Mouse (Mus musculus) forebrain, embryonic 11.5 days (tissue): ENCODE results near the gene Enc1. TPM values are rescaled to one million over a fixed set of nuclear protein-coding genes. Genes with fewer than 3 reads are reported as not detected.

ENCODE experiments used
- ATAC-seq: fragments of 200-750 bp; cut with Nextera tagmentation; replicated peaks from 2 replicates; pipeline ENCODE4 v1.8.0; 2017; ENCODE audit warnings: moderate TSS enrichment; ENCODE audit not compliant: low FRiP score
- DNase-seq: peaks from one replicate; pipeline ENCODE4 v3.0.0-alpha.2; 2017; ENCODE audit warnings: low spot score
- H3K27ac ChIP-seq: fragments of 300-500 bp; sonication (generic); 2 replicates; pipeline ENCODE4 v1.5.1; 2014; ENCODE audit warnings: low read depth, low read length
- H3K27me3 ChIP-seq: fragments of 300-500 bp; sonication (generic); 2 replicates; pipeline ENCODE4 v1.6.1; 2014; ENCODE audit warnings: mild to moderate bottlenecking, low read length, mixed read lengths; ENCODE audit not compliant: control insufficient read depth, insufficient read depth
- H3K36me3 ChIP-seq: fragments of 300-500 bp; sonication (generic); 2 replicates; pipeline ENCODE4 v1.6.1; 2014; ENCODE audit warnings: mild to moderate bottlenecking, low read length, moderate library complexity, mixed read lengths; ENCODE audit not compliant: control insufficient read depth, insufficient read depth
- H3K4me1 ChIP-seq: fragments of 300-500 bp; sonication (generic); replicated peaks from 2 replicates; pipeline ENCODE4 v1.6.1; 2014; ENCODE audit warnings: low read length, mixed read lengths; ENCODE audit not compliant: control insufficient read depth, insufficient read depth
- H3K4me2 ChIP-seq: fragments of 300-500 bp; sonication (generic); 2 replicates; pipeline ENCODE4 v1.6.1; 2014; ENCODE audit warnings: low read depth, mild to moderate bottlenecking, low read length, moderate library complexity, mixed read lengths; ENCODE audit not compliant: severe bottlenecking
- H3K4me3 ChIP-seq: fragments of 300-500 bp; sonication (generic); 2 replicates; pipeline ENCODE4 v1.5.1; 2014; ENCODE audit warnings: low read depth, low read length
- H3K9ac ChIP-seq: fragments of 300-500 bp; sonication (generic); 2 replicates; pipeline ENCODE4 v1.6.1; 2014; ENCODE audit warnings: low read length
- H3K9me3 ChIP-seq: fragments of 300-500 bp; sonication (generic); 2 replicates; pipeline ENCODE4 v1.6.1; 2016; ENCODE audit warnings: low read length, mixed read lengths; ENCODE audit not compliant: control insufficient read depth
- WGBS: fragments of 180-500 bp; shearing (Covaris S2); extraction: QIAGEN DNeasy Blood & Tissue Kit; methylation state at CpG from one replicate; pipeline ENCODE4 v1.1.7; 2014; 5-methylcytosine and 5-hydroxymethylcytosine counted together
- polyA plus RNA-seq: library from polyadenylated mRNA; unstranded; fragments of >200 nt; fragmentation: Nextera tagmentation; extraction: Ambion mirVana; gene quantifications from 2 replicates; pipeline ENCODE4 v1.2.1, GENCODE M21; 2014

Gene Enc1
- polyA plus RNA-seq, 1 experiment from 2014 or later = 17.9 TPM

DNA sequence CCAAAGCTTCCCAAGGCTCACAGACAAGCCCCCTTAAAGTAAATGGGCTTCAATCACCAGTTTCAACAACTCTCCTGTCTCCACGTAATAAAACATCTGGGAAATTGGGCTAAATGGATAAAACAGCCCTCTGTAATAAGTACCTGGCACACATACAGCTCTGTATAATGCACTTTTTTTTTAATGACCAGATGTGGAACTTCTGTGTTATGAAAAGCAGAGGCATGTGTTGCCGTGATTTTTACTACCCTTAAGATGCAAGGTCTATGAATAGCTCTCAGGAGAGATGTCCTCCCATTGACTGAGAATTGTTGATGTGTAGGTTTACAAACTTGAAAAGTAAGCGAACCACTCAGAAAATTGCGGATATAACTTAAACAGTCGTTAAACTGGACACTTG is 24.7 kb upstream of the Enc1 start:
- Histone ChIP-seq H3K9ac (no peak overlapping the region), H3K9me3 (no peaks in the 10 kb centered on the region), H3K27me3 (no peaks in the 10 kb centered on the region), H3K4me3 (no peak overlapping the region), H3K4me2 (no peak overlapping the region), H3K4me1 (peaks cover 4% of the 10 kb centered on the region; the same call in 1 of the 2 replicates), H3K36me3 (no peaks in the 10 kb centered on the region), H3K27ac (no peak overlapping the region)
- WGBS = 85% methylated on average over 5 of the region's 5 CpGs
- DNase-seq = no peak
- no peak for ATAC-seq

DNA sequence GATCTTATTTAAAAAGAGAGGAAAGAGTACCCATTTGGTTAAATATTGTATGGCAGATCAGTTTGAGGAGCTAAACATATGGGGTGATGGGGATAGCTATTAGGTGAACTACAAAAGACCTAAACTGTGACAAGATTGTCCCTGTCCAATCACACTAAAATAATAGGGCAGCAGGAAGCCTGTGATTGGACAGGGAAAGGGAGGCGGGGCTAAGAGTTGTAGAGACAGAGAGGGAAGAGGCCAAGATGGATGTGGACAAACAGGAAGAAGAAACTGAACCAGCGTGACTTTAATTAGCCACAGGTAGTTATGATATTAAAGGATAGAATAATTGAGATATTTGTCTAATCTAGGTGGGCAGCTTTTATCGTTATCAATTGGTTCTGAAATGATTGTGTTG is 20.9 kb upstream of the Enc1 start:
- Histone ChIP-seq H3K27ac (no peak overlapping the region), H3K9me3 (no peaks in the 10 kb centered on the region), H3K4me1 (peaks cover 4% of the 10 kb centered on the region; the same call in 1 of the 2 replicates), H3K36me3 (no peaks in the 10 kb centered on the region), H3K9ac (no peak overlapping the region), H3K4me2 (no peak overlapping the region), H3K4me3 (no peak overlapping the region), H3K27me3 (no peaks in the 10 kb centered on the region)
- no peak for ATAC-seq
- DNase-seq = no peak
- 91% methylated on average over 3 of the region's 3 CpGs for WGBS

DNA sequence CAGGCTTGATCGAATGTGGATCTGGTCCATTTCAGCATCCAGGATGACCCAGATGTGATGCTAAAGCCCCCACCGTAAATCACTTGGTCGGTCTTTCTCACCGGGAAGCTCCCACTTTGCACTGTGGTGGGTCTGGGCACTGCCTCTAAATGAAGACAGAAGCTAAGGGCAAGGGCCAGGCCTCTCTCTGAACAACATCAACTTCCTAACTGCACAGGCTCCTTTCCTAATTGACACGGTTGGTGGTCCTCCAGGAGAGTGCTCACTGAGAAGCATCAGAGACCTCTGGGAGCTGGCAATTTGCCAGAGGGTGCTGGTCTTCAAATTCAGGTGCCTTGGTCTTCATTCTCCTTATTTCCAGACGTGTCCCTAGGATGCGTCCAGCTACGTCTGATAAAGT is 17.0 kb upstream of the Enc1 start:
- no peaks in the 10 kb centered on the region for H3K9me3 ChIP-seq
- H3K36me3 ChIP-seq = no peaks in the 10 kb centered on the region
- 90% methylated on average over 8 of the region's 8 CpGs for WGBS
- no peak overlapping the region for H3K4me2 ChIP-seq
- DNase-seq (no peak), ATAC-seq (no peak)
- no peak overlapping the region for H3K4me3 ChIP-seq
- no peak overlapping the region for H3K9ac ChIP-seq
- H3K27me3 ChIP-seq = no peaks in the 10 kb centered on the region
- H3K4me1 ChIP-seq = no peaks in the 10 kb centered on the region; the same call in 1 of the 2 replicates
- H3K27ac ChIP-seq = no peak overlapping the region

DNA sequence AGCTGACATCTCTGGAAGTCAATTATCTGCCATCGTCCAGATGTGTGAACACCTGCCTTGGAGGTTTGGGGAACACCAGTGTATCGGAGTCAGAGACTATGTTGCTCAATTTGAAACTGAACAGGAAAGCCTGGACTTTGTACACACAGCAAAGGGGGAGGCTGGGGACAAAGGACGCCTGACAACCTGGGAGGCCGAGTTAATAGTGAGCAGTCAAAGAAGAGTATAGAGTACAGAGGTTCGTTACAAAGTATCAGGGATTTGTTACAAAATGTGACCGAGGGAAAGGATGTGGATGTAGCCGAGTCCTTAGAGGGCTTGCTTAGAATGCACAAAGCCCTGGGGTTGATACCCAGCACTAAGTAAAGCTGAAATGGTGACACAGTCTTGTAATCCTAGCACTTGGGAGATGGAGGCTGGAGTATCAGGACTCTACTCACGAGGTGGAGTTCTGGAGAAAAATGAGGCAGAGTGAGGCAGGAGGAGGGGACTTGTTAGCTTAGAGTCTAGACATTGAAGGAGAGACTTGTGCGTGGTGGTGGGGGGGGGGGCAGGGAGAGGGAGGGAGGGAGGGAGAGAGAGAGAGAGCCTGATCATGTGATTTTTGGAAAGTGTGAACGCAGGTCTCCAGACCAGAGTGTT is 16.4 kb upstream of the Enc1 start:
- Histone ChIP-seq H3K4me3 (no peak overlapping the region), H3K9ac (no peak overlapping the region), H3K27me3 (no peaks in the 10 kb centered on the region), H3K27ac (no peak overlapping the region), H3K4me2 (no peak overlapping the region), H3K9me3 (no peaks in the 10 kb centered on the region), H3K4me1 (no peaks in the 10 kb centered on the region), H3K36me3 (no peaks in the 10 kb centered on the region)
- ATAC-seq (no peak), DNase-seq (no peak)
- 73% methylated on average over 10 of the region's 10 CpGs for WGBS

DNA sequence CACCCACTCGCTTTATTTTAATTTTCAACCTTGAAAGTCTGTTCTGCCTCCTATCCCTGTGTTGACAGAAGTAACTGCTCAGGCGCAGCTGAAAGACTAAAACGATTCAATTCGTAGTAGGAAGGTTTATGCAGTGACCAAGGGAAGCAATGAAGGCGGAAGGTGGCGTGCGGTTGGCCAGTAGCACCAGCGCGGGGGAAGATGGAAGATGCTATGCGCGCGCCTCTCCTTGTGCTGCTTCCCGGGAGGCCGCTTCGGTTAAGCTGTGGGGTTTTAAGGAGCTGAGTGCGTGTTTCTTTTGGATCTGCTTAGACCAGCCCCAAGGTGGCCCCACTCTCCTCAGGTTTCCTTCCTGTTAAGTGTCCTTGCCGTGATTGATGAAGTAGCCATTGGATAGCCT is 15.8 kb upstream of the Enc1 start:
- Histone ChIP-seq H3K27ac (no peak overlapping the region), H3K27me3 (no peaks in the 10 kb centered on the region), H3K4me3 (no peak overlapping the region), H3K9me3 (no peaks in the 10 kb centered on the region), H3K4me1 (no peaks in the 10 kb centered on the region), H3K4me2 (no peak overlapping the region), H3K9ac (no peak overlapping the region), H3K36me3 (no peaks in the 10 kb centered on the region)
- no peak for ATAC-seq
- DNase-seq = no peak
- 83% methylated on average over 17 of the region's 17 CpGs for WGBS

DNA sequence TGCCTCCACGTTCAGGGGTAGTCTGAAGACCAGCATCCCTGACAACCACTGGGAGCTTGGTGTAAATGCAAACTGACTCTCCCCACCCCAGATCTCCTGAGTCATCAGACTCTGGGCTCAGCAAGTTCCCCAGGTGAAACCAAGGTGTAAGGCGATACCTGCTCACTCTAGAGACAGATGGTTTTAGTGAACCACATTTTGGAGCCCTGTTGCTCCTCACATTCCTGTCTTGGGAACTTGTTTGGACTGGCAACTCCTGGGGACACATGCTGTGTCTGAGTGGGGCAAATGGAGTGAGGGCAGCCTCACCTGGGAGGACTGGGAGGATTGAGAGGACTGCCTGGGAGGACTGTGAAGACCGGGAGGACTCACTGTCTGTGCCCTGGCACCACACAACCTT is 13.1 kb upstream of the Enc1 start:
- Histone ChIP-seq H3K4me1 (no peaks in the 10 kb centered on the region), H3K27me3 (no peaks in the 10 kb centered on the region), H3K9ac (no peak overlapping the region), H3K36me3 (no peaks in the 10 kb centered on the region), H3K9me3 (no peaks in the 10 kb centered on the region), H3K4me2 (no peak overlapping the region), H3K27ac (no peak overlapping the region), H3K4me3 (no peak overlapping the region)
- 85% methylated on average over 3 of the region's 3 CpGs for WGBS
- DNase-seq (no peak), ATAC-seq (no peak)

DNA sequence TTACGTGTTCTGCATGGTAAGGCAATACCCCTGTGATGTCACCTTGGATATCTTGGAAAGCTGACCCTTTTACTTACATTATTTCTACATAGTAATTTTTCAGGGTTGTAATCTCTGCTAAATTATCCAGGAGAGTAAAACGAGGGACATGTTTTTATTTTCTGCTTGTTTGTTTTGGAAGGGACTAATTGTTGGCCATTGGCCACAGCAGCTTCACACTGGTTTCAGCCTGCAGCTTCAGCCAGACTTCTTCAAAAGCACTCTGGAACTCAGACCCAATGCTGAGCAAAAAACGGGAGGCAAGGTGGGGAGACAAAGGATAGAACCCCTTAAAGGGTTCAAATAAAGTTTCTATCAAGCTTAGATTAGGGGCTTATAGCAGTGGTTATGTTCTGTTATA is 10.8 kb upstream of the Enc1 start:
- WGBS = 84% methylated on average over 3 of the region's 3 CpGs
- DNase-seq = no peak
- H3K36me3 ChIP-seq = no peaks in the 10 kb centered on the region
- H3K4me1 ChIP-seq = no peaks in the 10 kb centered on the region
- no peak overlapping the region for H3K9ac ChIP-seq
- no peak overlapping the region for H3K4me3 ChIP-seq
- ATAC-seq = no peak
- H3K4me2 ChIP-seq = no peak overlapping the region
- no peak overlapping the region for H3K27ac ChIP-seq
- H3K9me3 ChIP-seq = no peaks in the 10 kb centered on the region
- H3K27me3 ChIP-seq = no peaks in the 10 kb centered on the region

DNA sequence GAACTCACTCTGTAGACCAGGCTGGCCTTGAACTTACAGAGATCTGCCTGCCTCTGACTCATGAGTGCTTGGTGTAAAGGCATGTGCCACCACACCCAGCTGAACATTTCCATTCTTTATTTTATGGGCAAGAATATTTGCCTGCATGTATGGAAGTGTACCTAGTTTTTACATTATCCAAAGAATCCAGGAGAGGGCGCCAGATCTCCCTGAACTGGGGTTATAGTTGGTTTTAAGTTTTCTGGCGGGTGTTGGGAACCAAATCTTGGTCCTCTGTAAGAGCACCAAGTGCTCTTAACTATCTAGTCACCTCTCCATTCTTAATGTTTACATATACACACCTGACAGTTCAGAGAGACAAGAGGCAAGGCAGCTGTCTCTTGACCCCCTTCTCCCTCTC is 7.8 kb upstream of the Enc1 start:
- Histone ChIP-seq H3K36me3 (no peaks in the 10 kb centered on the region), H3K4me1 (peaks cover 3% of the 10 kb centered on the region; the same call in 1 of the 2 replicates), H3K4me3 (no peak overlapping the region), H3K4me2 (no peak overlapping the region), H3K27me3 (no peaks in the 10 kb centered on the region), H3K27ac (no peak overlapping the region), H3K9me3 (no peaks in the 10 kb centered on the region), H3K9ac (no peak overlapping the region)
- ATAC-seq = no peak
- 76% methylated on average over 2 of the region's 2 CpGs for whole genome bisulfite sequencing
- no peak for DNase-seq

DNA sequence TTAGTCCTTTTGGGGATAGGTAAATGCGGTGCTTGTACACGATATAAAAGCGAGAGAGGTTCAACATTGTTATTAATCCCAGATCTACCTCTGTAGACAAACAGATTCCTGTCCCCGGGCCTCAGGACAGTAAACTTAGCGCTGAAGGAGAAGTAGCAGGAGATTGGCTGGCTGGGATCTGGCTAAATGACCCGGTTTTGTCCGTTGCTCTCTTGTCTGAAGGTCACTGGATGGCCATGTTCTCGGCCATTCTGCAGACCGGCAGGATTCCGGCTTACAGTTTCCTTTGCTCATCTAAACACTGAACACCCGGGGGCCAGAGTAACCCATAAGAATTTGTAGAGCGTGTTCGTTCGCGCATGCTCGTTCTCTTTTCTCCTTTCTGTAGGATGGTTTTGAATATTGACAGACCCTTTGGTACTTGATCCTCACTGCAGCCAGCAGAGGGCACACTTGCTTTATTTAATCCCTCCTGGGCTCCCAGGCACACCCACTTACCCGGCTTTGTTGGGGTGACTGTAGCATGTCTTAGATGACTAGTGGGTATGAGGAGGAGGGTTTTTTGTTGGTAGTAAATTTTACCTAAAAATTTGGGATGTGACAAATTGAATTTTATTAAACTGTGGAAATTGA is 6.0 kb upstream of the Enc1 start:
- ATAC-seq (peak; percentile 63; the same call in 1 of the 2 replicates), DNase-seq (peak; percentile 94)
- H3K9ac ChIP-seq = peak overlapping the region; percentile 61
- H3K4me3 ChIP-seq = peak overlapping the region; percentile 27
- H3K4me1 ChIP-seq = peaks cover 13% of the 10 kb centered on the region; the same call in 1 of the 2 replicates
- no peaks in the 10 kb centered on the region for H3K27me3 ChIP-seq
- WGBS = 17% methylated on average over 17 of the region's 17 CpGs
- no peaks in the 10 kb centered on the region for H3K9me3 ChIP-seq
- peak overlapping the region; percentile 58 for H3K4me2 ChIP-seq
- no peaks in the 10 kb centered on the region for H3K36me3 ChIP-seq
- no peak overlapping the region for H3K27ac ChIP-seq
